Mouse (Mus musculus): ENCODE measurements around the gene Gm12248. TPM values are rescaled to one million over a fixed set of nuclear protein-coding genes. Genes with fewer than 3 reads are reported as not detected.
"Not testable (repeated sequence)": the region's sequence is repeated elsewhere in the genome, so short reads cannot be mapped to it uniquely, and the experiment has no call there.

Gm12248 gene
- polyA plus RNA-seq, 1 experiment from 2014 or later: not detected

DNA sequence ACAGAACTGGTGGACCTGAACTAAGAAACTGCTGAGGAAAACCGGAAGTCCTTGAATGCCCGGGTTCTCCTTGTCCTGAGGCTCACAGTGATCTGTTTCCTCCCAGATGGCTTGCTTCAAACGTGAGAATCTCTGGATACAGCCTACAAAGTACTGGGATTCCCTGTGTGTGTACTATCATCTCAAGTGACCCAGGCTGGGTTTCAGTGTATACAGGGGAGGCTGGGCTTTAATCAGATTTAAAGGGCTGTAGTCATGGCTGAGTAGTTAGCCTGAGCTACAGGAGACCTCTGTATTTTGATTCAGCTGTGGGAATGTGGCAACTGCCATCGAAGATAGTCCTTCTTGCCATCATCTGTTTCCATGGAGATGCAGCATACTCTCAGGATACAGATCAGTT, 15.7 kb downstream of the Gm12248 start:
- Histone ChIP-seq H3K27ac (replicated peaks) (no peak overlapping the region), H3K4me2 (no peak overlapping the region), H3K9ac (no peak overlapping the region), H3K36me3 (no peaks in the 10 kb centered on the region), H3K4me3 (no peak overlapping the region), H3K9me3 (no peaks in the 10 kb centered on the region), H3K27me3 (replicated peaks) (no peaks in the 10 kb centered on the region), H3K4me1 (no peaks in the 10 kb centered on the region)
- 68% methylated on average over 4 of the region's 4 CpGs for WGBS
- ATAC-seq (ENCODE audit: extremely low read depth, insufficient number of reproducible peaks, low FRiP score, low TSS enrichment): no peak

DNA sequence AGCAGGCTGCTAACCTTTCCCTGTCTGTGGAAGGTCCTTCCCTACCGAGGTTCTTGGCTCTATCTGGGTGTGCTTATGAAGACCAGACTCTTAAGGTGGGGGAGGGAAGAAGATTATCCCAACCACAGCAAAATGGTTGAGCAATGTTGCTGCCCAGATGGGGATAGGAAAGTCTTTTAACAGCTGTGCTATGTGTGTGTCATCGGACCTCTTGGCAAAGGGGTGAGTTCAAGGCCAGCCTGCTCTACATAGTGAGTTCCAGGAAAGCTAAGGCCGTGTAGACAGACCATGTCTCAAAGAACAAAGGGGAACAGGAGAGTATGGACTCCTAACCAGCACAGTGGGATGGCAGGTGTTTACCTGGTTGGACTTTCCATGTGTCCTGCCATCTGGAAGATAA, 20.0 kb downstream of the Gm12248 start:
- no peaks in the 10 kb centered on the region for H3K9me3 ChIP-seq
- H3K9ac ChIP-seq: no peak overlapping the region
- H3K4me3 ChIP-seq: no peak overlapping the region
- H3K4me2 ChIP-seq: no peak overlapping the region
- H3K4me1 ChIP-seq: no peaks in the 10 kb centered on the region
- H3K27me3 ChIP-seq (replicated peaks): no peaks in the 10 kb centered on the region
- H3K36me3 ChIP-seq: no peaks in the 10 kb centered on the region
- H3K27ac ChIP-seq (replicated peaks): no peak overlapping the region
- 66% methylated on average over 3 of the region's 3 CpGs for WGBS
- ATAC-seq (ENCODE audit: extremely low read depth, insufficient number of reproducible peaks, low FRiP score, low TSS enrichment): no peak

DNA sequence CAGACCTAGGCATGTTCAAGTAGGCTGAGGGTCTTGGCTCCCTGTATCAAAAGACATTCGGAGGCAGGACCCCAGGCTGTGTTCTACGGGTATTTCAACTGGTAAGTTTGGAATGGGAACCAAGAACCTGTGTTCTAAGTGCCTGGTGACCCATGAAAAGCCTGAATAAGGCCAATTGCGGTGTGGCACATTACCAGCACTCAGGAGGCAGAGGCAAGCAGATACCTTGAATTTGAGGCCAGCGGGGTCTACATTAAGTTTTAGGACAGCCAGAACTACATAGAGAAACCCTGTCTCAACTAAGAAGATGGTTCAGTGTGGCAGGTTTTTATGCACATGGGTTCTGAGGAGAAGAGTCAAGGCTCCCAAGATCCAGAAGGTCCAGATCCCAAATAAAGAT, 27.9 kb downstream of the Gm12248 start:
- Histone ChIP-seq H3K4me2 (no peak overlapping the region), H3K4me3 (no peak overlapping the region), H3K27ac (replicated peaks) (no peak overlapping the region), H3K4me1 (no peaks in the 10 kb centered on the region), H3K9me3 (no peaks in the 10 kb centered on the region), H3K27me3 (replicated peaks) (no peaks in the 10 kb centered on the region), H3K9ac (no peak overlapping the region), H3K36me3 (peaks cover 23% of the 10 kb centered on the region)
- no peak for ATAC-seq (ENCODE audit: extremely low read depth, insufficient number of reproducible peaks, low FRiP score, low TSS enrichment)
- WGBS: 89% methylated on average over 4 of the region's 4 CpGs

DNA sequence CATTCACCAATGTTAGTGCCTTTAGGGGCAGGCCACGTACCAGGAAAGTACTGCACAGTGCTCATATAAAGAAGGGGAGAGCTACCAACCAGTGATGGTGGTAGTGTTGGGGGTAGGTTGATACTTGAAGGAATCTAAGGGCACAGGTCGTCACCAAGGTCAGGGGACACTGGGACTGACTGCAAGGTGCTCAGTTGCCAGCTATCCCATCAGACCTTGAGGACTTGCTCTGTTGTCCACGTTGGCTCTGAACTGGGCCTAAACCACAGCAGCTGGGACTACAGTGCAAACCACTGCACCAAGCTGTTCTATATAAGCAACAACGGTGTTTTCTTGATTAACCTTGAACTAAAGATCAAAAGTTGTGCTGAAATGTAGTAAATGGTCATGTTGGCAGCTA, 30.3 kb downstream of the Gm12248 start:
- Histone ChIP-seq H3K4me3 (no peak overlapping the region), H3K4me2 (no peak overlapping the region), H3K36me3 (peaks cover 45% of the 10 kb centered on the region), H3K27ac (replicated peaks) (no peak overlapping the region), H3K27me3 (replicated peaks) (no peaks in the 10 kb centered on the region), H3K9me3 (no peaks in the 10 kb centered on the region), H3K9ac (no peak overlapping the region), H3K4me1 (no peaks in the 10 kb centered on the region)
- no peak for ATAC-seq (ENCODE audit: extremely low read depth, insufficient number of reproducible peaks, low FRiP score, low TSS enrichment)
- 85% methylated on average over 4 of the region's 4 CpGs for WGBS

DNA sequence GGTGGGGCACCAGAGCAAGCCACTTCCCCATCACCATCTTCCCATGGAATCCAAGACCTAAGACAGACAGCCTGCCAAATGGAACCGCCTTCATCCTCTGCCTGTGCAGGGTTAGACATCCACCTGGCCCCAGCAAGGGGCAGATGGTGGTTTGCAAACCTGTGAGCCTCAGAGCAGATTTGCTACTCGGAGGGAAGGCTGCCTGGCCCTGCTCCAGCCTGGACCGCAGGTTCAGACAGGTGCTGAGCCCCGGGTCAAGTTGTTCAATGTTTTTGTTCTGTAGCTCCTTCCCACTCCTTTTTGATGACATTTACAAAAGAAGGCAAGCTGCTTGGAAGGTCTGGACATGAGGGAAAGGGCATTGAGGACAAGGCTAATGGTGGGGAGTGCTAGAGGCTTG, 31.7 kb downstream of the Gm12248 start:
- H3K36me3 ChIP-seq: peaks cover 59% of the 10 kb centered on the region
- not testable (repeated sequence) for H3K4me3 ChIP-seq; H3K27ac ChIP-seq (replicated peaks); H3K9me3 ChIP-seq; H3K4me2 ChIP-seq; H3K4me1 ChIP-seq; ATAC-seq (ENCODE audit: extremely low read depth, insufficient number of reproducible peaks, low FRiP score, low TSS enrichment); H3K9ac ChIP-seq; H3K27me3 ChIP-seq (replicated peaks)
- 90% methylated on average over 4 of the region's 4 CpGs for WGBS

DNA sequence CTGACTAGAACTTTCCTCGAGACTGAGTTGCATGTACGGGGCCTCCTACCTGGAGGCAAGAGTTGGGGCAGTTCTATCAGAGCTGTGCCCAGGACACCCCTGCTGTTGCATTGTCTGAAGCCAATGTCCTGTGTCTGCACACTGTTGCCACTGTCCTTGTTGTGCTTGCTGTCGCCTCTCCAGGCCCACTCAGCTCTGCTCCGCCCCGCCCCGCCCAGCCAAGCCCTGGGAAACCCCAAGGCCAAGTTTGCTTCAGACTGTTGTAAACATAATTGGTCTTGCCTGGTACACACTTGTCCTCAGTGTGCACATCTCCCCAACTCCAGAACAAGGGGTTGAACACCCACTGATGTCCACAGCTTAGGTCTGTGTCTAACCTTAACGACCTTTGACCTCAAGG, 33.2 kb downstream of the Gm12248 start:
- 90% methylated on average over 7 of the region's 7 CpGs for WGBS
- H3K4me2 ChIP-seq: not testable (repeated sequence)

DNA sequence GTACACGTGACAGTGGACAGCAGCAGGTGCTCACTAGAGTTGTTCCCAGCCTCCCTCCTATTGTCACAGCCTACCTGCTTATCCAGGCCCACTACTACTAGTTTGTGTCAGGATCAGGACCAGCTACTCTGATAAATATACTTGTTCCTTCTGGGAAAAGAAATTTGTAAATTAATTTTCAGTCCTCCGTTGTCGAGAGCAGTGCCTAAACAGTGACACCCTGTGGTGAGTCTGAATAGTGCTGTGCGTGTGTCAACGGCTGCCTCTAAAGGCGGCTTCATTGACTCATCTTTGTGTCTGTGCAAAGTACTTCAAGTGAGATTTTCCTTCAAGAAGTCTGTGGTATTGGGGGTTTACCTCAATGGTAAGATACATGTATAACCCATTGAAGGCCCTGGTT, 35.5 kb downstream of the Gm12248 start:
- no peak for ATAC-seq (ENCODE audit: extremely low read depth, insufficient number of reproducible peaks, low FRiP score, low TSS enrichment)

More for the DNA sequence above, 33.2 kb downstream of the Gm12248 start:
- not testable (repeated sequence) for H3K9ac ChIP-seq; H3K4me3 ChIP-seq; H3K9me3 ChIP-seq; H3K27me3 ChIP-seq (replicated peaks); H3K4me1 ChIP-seq; ATAC-seq (ENCODE audit: extremely low read depth, insufficient number of reproducible peaks, low FRiP score, low TSS enrichment); H3K27ac ChIP-seq (replicated peaks)
- H3K36me3 ChIP-seq: peaks cover 73% of the 10 kb centered on the region

DNA sequence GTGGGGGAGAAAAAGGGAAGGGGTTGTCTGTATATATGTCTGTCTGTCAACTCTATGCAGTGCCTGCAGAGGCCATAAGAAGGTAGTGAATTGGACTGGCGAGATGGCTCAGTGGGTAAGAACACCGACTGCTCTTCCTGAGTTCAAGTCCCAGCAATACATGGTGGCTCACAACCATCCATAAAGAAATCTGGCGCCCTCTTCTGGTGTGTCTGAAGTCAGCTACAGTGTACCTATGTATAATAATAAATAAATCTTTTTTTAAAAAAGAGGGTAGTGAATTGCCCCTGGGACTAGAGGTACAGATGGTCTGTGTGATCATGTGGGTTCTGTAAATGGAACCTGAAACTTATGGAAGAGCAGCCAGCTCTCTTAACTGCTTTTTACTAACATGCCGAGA, 46.5 kb downstream of the Gm12248 start:
- no peaks in the 10 kb centered on the region for H3K27me3 ChIP-seq (replicated peaks)
- ATAC-seq (ENCODE audit: extremely low read depth, insufficient number of reproducible peaks, low FRiP score, low TSS enrichment): no peak
- H3K4me2 ChIP-seq: no peak overlapping the region
- peaks cover 93% of the 10 kb centered on the region for H3K36me3 ChIP-seq
- 74% methylated on average over 4 of the region's 4 CpGs for WGBS
- H3K27ac ChIP-seq (replicated peaks): no peak overlapping the region
- no peak overlapping the region for H3K9ac ChIP-seq
- peaks cover 12% of the 10 kb centered on the region for H3K4me1 ChIP-seq
- no peak overlapping the region for H3K4me3 ChIP-seq
- H3K9me3 ChIP-seq: no peaks in the 10 kb centered on the region

More for the DNA sequence above, 35.5 kb downstream of the Gm12248 start:
- no peaks in the 10 kb centered on the region for H3K27me3 ChIP-seq (replicated peaks)
- WGBS: 60% methylated on average over 6 of the region's 6 CpGs
- H3K4me1 ChIP-seq: no peaks in the 10 kb centered on the region
- no peak overlapping the region for H3K4me2 ChIP-seq
- peaks cover 94% of the 10 kb centered on the region for H3K36me3 ChIP-seq
- no peak overlapping the region for H3K4me3 ChIP-seq
- H3K27ac ChIP-seq (replicated peaks): no peak overlapping the region
- no peak overlapping the region for H3K9ac ChIP-seq
- H3K9me3 ChIP-seq: no peaks in the 10 kb centered on the region

DNA sequence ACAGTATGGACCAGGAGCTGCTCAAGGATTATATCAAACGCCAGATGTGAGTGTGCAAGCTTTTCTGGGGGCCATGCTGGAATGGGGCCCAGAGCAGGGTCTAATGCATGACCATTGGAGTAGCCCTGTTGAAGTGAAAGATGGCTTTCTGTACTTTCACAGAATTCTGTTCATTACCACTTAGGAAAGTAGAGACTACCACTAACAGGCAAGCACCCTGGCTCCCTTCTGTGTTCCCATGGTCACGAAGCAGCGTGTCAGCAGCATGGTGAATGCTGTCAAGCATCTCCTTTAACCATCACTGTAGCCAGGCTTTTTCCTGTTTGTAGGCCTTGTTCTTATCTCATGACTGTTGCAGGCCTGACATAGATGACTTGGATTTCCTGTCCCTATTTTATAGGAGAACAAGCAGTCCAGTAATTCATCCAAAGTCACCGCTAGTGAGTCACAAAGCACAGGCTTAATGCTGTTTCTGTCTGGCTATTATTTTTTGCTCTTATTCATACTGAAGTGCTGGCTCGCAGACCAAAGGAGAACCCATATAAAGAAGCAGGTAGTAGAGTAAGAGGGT, 50.0 kb downstream of the Gm12248 start:
- H3K4me2 ChIP-seq: no peak overlapping the region
- H3K27me3 ChIP-seq (replicated peaks): no peaks in the 10 kb centered on the region
- no peak overlapping the region for H3K9ac ChIP-seq
- WGBS: 67% methylated on average over 5 of the region's 5 CpGs
- H3K36me3 ChIP-seq: peaks cover 62% of the 10 kb centered on the region
- peaks cover 24% of the 10 kb centered on the region for H3K4me1 ChIP-seq
- no peaks in the 10 kb centered on the region for H3K9me3 ChIP-seq
- ATAC-seq (ENCODE audit: extremely low read depth, insufficient number of reproducible peaks, low FRiP score, low TSS enrichment): no peak
- no peak overlapping the region for H3K4me3 ChIP-seq
- H3K27ac ChIP-seq (replicated peaks): 0 out of 2 replicates have a peak overlapping the region, but pooled peaks have one; percentile 9

DNA sequence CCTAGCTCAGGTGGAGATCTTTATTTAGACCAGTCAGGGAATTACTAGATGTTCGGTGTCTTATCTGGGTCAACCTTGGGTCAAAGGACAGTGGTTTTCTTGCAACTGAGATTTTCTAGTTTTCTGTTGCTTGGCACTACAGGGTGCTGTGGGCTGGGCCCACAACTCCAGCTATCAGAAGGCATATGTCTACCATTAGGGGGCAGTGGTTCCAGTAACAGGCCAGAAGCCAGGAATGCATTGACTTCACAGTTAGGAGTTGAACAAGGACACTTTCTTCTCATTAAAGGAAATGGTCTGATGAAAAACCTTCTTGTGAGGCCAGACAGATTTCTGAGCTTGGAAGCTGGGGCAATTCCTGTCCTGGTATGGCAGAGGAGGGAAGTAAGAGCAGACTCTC, 53.9 kb downstream of the Gm12248 start:
- 55% methylated on average over 1 of the region's 1 CpGs for WGBS

DNA sequence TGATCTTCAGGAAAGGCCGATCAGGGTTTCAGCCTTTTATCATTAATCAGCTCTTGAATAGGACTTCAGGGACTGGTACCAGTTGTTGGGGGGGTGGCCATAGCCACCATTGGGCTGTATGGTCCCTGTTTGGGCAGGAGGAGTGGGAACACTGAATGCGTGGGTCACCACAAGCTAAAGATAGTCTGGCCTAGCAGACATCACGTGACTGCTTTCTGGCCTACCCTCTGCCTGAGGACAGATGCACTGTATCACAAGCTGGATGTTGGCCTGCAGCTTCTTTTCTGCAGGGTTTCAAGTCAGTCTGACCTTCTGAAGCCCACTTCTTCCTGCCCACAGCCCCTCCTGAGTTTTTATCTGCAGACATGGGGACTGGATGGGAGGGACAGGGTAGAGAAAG, 59.3 kb downstream of the Gm12248 start:
- Histone ChIP-seq H3K9ac (peak overlapping the region; percentile 56; the same call in 1 of the 2 replicates), H3K27me3 (replicated peaks) (no peaks in the 10 kb centered on the region), H3K4me2 (peak overlapping the region; percentile 32), H3K4me1 (peaks cover 80% of the 10 kb centered on the region), H3K36me3 (no peaks in the 10 kb centered on the region), H3K9me3 (no peaks in the 10 kb centered on the region), H3K4me3 (no peak overlapping the region), H3K27ac (replicated peaks) (peak overlapping the region; percentile 74)
- WGBS: 32% methylated on average over 3 of the region's 3 CpGs
- ATAC-seq (ENCODE audit: extremely low read depth, insufficient number of reproducible peaks, low FRiP score, low TSS enrichment): no peak

More for the DNA sequence above, 53.9 kb downstream of the Gm12248 start:
- Histone ChIP-seq H3K9me3 (no peaks in the 10 kb centered on the region), H3K4me2 (no peak overlapping the region), H3K4me1 (peaks cover 51% of the 10 kb centered on the region), H3K36me3 (peaks cover 28% of the 10 kb centered on the region), H3K4me3 (no peak overlapping the region), H3K9ac (no peak overlapping the region), H3K27ac (replicated peaks) (no peak overlapping the region; the same call in 1 of the 2 replicates), H3K27me3 (replicated peaks) (no peaks in the 10 kb centered on the region)
- no peak for ATAC-seq (ENCODE audit: extremely low read depth, insufficient number of reproducible peaks, low FRiP score, low TSS enrichment)

DNA sequence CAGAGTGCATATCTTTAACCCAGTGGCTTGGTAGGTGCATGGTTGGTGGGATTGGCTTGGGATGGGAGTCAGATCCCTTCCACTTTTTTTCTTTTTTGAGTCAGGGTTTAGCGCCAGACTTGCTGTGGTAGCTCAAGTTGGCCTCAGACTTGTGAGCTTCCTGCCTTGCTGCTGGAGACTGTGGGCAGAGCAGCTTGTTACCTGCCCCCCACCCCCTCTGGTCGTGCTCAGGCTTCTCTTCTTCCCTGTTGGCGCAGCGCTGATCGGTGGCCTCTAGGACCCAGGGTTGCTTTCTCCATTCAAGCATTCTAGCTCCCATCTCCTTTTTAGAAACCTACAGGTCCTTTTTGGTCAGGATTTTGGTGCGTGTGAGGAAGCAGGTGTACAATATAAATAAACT, 61.8 kb downstream of the Gm12248 start:
- Histone ChIP-seq H3K36me3 (no peaks in the 10 kb centered on the region), H3K27me3 (replicated peaks) (no peaks in the 10 kb centered on the region), H3K4me3 (no peak overlapping the region), H3K9ac (no peak overlapping the region), H3K9me3 (no peaks in the 10 kb centered on the region), H3K4me2 (no peak overlapping the region), H3K27ac (replicated peaks) (no peak overlapping the region), H3K4me1 (peaks cover 80% of the 10 kb centered on the region)
- no peak for ATAC-seq (ENCODE audit: extremely low read depth, insufficient number of reproducible peaks, low FRiP score, low TSS enrichment)
- 70% methylated on average over 6 of the region's 6 CpGs for WGBS

All from heart, embryonic 13.5 days (tissue).